Mouse (Mus musculus) heart, postnatal 0 days (tissue): Measurements from ENCODE around the gene Myo3b. TPM values are rescaled to one million over a fixed set of nuclear protein-coding genes. Genes with fewer than 3 reads are reported as not detected.

Source experiments
- ATAC-seq: fragments of 200-750 bp; cut with Nextera tagmentation; 2 replicates; pipeline ENCODE4 v1.8.0; 2017; ENCODE audit warnings: low read depth, moderate number of reproducible peaks, moderate library complexity; ENCODE audit not compliant: insufficient read depth
- DNase-seq: peaks from one replicate; pipeline ENCODE4 v3.0.0-alpha.2; 2016; ENCODE audit warnings: low spot score
- H3K27ac ChIP-seq: fragments of 300-500 bp; sonication (generic); 2 replicates; pipeline ENCODE4 v1.5.1; 2014; ENCODE audit warnings: low read depth, mild to moderate bottlenecking
- H3K27me3 ChIP-seq: fragments of 300-500 bp; sonication (generic); 2 replicates; pipeline ENCODE4 v1.6.1; 2014; ENCODE audit warnings: low read length, mixed read lengths; ENCODE audit not compliant: control insufficient read depth, insufficient read depth
- H3K36me3 ChIP-seq: fragments of 300-500 bp; sonication (generic); replicated peaks from 2 replicates; pipeline ENCODE4 v1.6.1; 2014; ENCODE audit warnings: low read length, mixed read lengths; ENCODE audit not compliant: control insufficient read depth, insufficient read depth
- H3K4me1 ChIP-seq: fragments of 300-500 bp; sonication (generic); 2 replicates; pipeline ENCODE4 v1.6.1; 2014; ENCODE audit warnings: antibody characterized with exemption; ENCODE audit not compliant: control insufficient read depth, insufficient read depth
- H3K4me2 ChIP-seq: fragments of 300-500 bp; sonication (generic); 2 replicates; pipeline ENCODE4 v1.6.1; 2014; ENCODE audit warnings: low read depth, mild to moderate bottlenecking, low read length, moderate library complexity
- H3K4me3 ChIP-seq: fragments of 300-500 bp; sonication (generic); 2 replicates; pipeline ENCODE4 v1.5.1; 2014; ENCODE audit warnings: low read depth, low read length
- H3K9ac ChIP-seq: fragments of 300-500 bp; sonication (generic); replicated peaks from 2 replicates; pipeline ENCODE4 v1.6.1; 2014; ENCODE audit warnings: low read depth, low read length, mixed read lengths
- H3K9me3 ChIP-seq: fragments of 300-500 bp; sonication (generic); replicated peaks from 2 replicates; pipeline ENCODE4 v1.6.1; 2016; ENCODE audit warnings: low read length; ENCODE audit not compliant: control insufficient read depth
- CTCF ChIP-seq: IDR thresholded peaks from 2 replicates; pipeline ENCODE4 v1.5.1; 2016; ENCODE audit warnings: antibody characterized with exemption, control low read depth, low read depth
- EP300 ChIP-seq: IDR thresholded peaks from 2 replicates; pipeline ENCODE4 v1.6.1; 2016; ENCODE audit warnings: antibody characterized with exemption, low read depth
- WGBS: fragments of 180-500 bp; shearing (Covaris S2); extraction: QIAGEN DNeasy Blood & Tissue Kit; methylation state at CpG from one replicate; pipeline ENCODE4 v1.1.7; 2014; 5-methylcytosine and 5-hydroxymethylcytosine counted together
- polyA plus RNA-seq: library from polyadenylated mRNA; unstranded; fragments of >200 nt; fragmentation: Nextera tagmentation; extraction: Ambion mirVana; gene quantifications from 2 replicates; pipeline ENCODE4 v1.2.1, GENCODE M21; 2015
- total RNA-seq: library from RNA; depleted of rRNA; stranded (reverse); fragments of >200 nt; gene quantifications from 2 replicates; pipeline ENCODE4 v1.2.3, GENCODE M21; 2014; ENCODE audit warnings: low replicate concordance

Gene Myo3b
- total and polyA plus RNA-seq, 2 experiments from 2014 or later: 0.04 to 0.15 TPM

DNA sequence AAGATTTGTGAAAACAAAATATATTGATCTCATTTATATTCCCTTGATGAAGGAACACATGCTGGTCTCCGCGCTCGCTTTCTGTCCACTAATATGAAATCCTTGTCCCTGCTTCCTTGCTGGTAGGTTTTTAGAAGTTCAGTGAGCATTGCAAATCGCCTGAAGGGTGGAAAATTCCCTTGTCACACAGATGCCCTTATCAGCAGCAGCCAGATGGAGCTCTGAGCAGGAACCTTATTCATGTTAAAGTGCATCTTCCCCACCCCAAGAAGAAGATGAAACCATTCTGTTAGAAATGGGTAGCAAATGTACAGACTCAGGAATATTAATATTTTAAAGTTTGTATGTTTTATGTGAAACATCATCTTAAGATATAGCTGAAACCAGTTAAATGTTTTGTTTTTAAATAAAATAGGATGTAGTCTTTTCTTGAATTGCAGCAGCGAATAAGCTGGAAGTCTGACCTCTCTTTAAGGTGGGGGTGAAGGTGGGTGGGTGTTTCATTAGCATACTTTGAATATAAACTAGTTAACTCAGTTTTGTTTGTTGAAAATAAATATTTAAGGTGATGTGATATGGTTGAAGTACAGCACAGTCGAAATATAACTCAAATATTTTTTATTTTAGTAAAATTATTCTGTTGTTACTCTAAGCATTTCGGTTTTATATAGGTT lies 39.7 kb upstream of the Myo3b start:
- Histone ChIP-seq H3K9ac (no peak overlapping the region), H3K9me3 (no peaks in the 10 kb centered on the region), H3K4me2 (no peak overlapping the region), H3K4me3 (no peak overlapping the region), H3K4me1 (no peaks in the 10 kb centered on the region), H3K27ac (no peak overlapping the region), H3K36me3 (peaks cover 42% of the 10 kb centered on the region), H3K27me3 (no peaks in the 10 kb centered on the region)
- DNase-seq (no peak), ATAC-seq (no peak)
- WGBS: 83% methylated on average over 7 of the region's 7 CpGs
- TF ChIP-seq CTCF: no peak
- TF ChIP-seq EP300: no peak

DNA sequence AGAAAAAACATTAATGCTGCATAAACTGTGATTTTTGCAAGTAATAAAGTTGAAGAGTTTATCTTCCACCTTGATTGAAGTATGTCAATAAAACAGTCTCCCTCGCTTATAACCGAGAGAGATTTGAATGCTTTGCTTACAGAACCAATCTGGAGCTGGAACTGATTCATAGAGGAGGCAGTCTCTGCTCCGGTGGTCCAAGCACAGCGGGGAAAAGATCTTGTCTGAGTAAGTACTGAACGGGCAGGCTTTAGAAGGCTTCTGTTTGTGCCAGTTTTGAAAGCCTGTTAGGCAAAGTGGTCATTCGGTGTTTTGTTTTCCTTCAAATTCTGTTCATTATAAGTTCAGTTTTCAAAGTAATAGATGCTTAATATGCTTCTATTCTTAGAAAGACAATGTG lies 38.6 kb upstream of the Myo3b start:
- no peak overlapping the region for H3K9ac ChIP-seq
- WGBS: 86% methylated on average over 6 of the region's 6 CpGs
- H3K27me3 ChIP-seq: no peaks in the 10 kb centered on the region
- no peak overlapping the region for H3K4me2 ChIP-seq
- ATAC-seq: no peak
- H3K9me3 ChIP-seq: no peaks in the 10 kb centered on the region
- peaks cover 40% of the 10 kb centered on the region for H3K36me3 ChIP-seq
- no peak for DNase-seq
- no peak overlapping the region for H3K4me3 ChIP-seq
- no peak for TF ChIP-seq CTCF
- no peak for TF ChIP-seq EP300
- H3K27ac ChIP-seq: no peak overlapping the region
- H3K4me1 ChIP-seq: no peaks in the 10 kb centered on the region

DNA sequence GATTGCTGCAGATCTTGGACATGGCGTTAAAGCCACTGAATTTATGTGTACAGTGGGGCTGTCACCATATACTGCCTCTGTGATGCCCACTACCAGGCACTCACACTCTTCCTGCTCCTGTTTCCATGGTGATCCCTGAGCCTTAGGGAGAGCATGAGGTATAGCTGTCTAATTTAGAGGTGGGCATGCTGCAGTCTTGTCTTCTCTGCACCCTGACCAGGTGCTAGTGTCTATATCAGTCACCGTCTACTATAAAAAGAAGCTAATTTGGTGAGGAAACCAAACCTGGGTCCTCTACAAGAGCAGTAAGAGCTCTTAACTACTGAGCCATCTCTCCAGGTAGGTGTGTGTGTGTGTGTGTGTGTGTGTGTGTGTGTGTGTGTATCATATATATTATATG lies 32.4 kb upstream of the Myo3b start:
- no peak overlapping the region for H3K27ac ChIP-seq
- H3K36me3 ChIP-seq: peaks cover 29% of the 10 kb centered on the region
- H3K4me3 ChIP-seq: no peak overlapping the region
- no peak for TF ChIP-seq CTCF
- no peak for TF ChIP-seq EP300
- no peak overlapping the region for H3K9ac ChIP-seq
- ATAC-seq (no peak), DNase-seq (no peak)
- 88% methylated on average over 2 of the region's 2 CpGs for WGBS
- H3K9me3 ChIP-seq: no peaks in the 10 kb centered on the region
- no peaks in the 10 kb centered on the region for H3K4me1 ChIP-seq
- no peak overlapping the region for H3K4me2 ChIP-seq
- H3K27me3 ChIP-seq: no peaks in the 10 kb centered on the region

DNA sequence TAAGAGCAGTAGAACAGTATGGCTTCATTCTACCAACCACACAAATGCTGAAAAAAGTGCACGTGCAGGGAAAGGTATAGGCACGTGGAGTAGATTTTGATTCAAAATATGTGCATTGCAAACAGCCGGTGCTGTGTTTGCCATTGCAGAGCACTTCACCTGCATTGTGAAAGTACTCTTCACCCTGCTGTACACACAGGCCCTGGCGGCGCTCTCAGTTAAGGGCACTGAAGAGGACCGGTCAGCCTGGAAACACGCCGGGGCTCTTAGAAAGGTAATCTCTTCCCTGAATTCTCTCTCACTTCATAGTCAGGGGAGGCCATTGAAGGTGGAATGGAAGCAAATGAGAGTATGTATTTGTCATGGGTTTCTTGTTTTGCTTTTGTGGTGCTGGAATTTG lies 26.0 kb upstream of the Myo3b start:
- H3K27ac ChIP-seq: no peak overlapping the region
- TF ChIP-seq EP300 (no peak), CTCF (no peak)
- 90% methylated on average over 8 of the region's 8 CpGs for WGBS

DNA sequence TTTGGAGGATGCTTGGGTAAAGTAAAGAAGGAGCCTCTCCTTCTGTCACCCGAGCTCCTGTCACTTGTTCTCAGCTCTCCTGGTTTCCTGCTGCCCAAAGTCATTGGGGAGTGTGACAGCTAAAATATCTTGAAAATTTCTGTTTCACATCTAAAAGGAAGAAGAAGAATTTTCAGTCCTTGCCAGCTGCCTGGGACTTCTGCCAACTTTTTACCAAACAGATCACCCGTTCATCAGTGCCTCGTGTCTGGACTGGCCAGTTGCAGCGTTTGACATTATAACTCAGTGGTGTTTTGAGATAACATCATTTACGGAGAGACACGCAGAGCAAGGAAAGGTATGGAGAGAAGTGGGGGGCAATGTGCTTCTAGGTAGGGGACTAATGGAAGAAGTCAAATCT lies 20.7 kb upstream of the Myo3b start:
- no peak for DNase-seq

More for the DNA sequence above, 26.0 kb upstream of the Myo3b start:
- Histone ChIP-seq H3K36me3 (peaks cover 42% of the 10 kb centered on the region), H3K27me3 (no peaks in the 10 kb centered on the region), H3K9ac (no peak overlapping the region), H3K4me3 (no peak overlapping the region), H3K9me3 (no peaks in the 10 kb centered on the region), H3K4me1 (peaks cover 3% of the 10 kb centered on the region; the same call in 1 of the 2 replicates), H3K4me2 (no peak overlapping the region)
- DNase-seq (no peak), ATAC-seq (no peak)

DNA sequence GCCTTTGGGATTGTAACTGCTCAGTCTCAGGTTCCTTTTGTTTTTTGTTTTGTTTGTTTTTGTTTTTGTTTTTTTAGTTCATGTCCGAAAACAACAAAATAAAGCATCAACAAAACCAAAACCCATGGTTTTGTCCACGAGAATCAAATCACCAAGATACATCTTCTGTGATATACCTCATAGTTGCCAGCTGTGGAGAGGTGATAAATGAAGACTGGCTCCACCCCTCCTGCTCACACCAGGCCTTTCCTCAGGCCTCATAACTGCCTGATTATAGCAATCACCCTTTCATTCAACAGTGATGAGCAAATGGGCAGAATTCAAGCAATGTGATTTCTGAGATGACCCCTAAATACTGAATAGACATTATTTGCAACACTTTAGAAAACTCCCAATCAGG lies 14.5 kb upstream of the Myo3b start:
- ATAC-seq (no peak), DNase-seq (no peak)
- Histone ChIP-seq H3K9me3 (peaks cover 6% of the 10 kb centered on the region; the same call in 1 of the 2 replicates), H3K4me3 (no peak overlapping the region), H3K9ac (no peak overlapping the region), H3K4me2 (no peak overlapping the region), H3K27me3 (no peaks in the 10 kb centered on the region), H3K36me3 (peaks cover 35% of the 10 kb centered on the region), H3K4me1 (no peaks in the 10 kb centered on the region), H3K27ac (no peak overlapping the region)
- TF ChIP-seq CTCF: no peak
- TF ChIP-seq EP300: no peak
- WGBS: 84% methylated on average over 2 of the region's 2 CpGs

More for the DNA sequence above, 20.7 kb upstream of the Myo3b start:
- peaks cover 8% of the 10 kb centered on the region; the same call in 1 of the 2 replicates for H3K4me1 ChIP-seq
- no peak overlapping the region for H3K27ac ChIP-seq
- ATAC-seq: no peak
- no peaks in the 10 kb centered on the region for H3K9me3 ChIP-seq
- TF ChIP-seq CTCF: no peak
- no peak for TF ChIP-seq EP300
- peaks cover 67% of the 10 kb centered on the region for H3K36me3 ChIP-seq
- no peaks in the 10 kb centered on the region for H3K27me3 ChIP-seq
- H3K4me2 ChIP-seq: no peak overlapping the region
- no peak overlapping the region for H3K4me3 ChIP-seq
- no peak overlapping the region for H3K9ac ChIP-seq
- 16% methylated on average over 6 of the region's 6 CpGs for whole genome bisulfite sequencing
